ENCODE assay signal across 9 mouse cellular contexts in genomic region chr14:17405551-17406336, GRCm38 (mm10).
A peak's percentile ranks its signal among the peaks of the same experiment; 100 is the strongest.
DNase-seq lines count a peak whose midpoint lies in the region; ATAC-seq and TF ChIP-seq lines count a peak whose summit lies in the region.
"Had no signal": no experiment of that assay in that cellular context is flagged by ENCODE, and none has a peak within 500 bp of the region (broad histone marks: within the 10 kb centered on the region; RNA-seq: fewer than 3 reads in every experiment).

No protein-coding gene starts in this region.

- peak; percentile 55 for ATAC-seq in inflammation-experienced regulatory T-cells, adult 6 months
- no peak for ATAC-seq in liver, embryonic 14.5 days (ENCODE audit: insufficient read depth)
- ATAC-seq in neural tube, embryonic 13.5 days (ENCODE audit: low read depth): peak; percentile 48

- no peaks in the 10 kb centered on the region for H3K36me3 ChIP-seq in liver, embryonic 14.5 days (replicated peaks; ENCODE audit: control insufficient read depth, insufficient read depth, low read depth)
- H3K36me3 ChIP-seq in neural tube, embryonic 13.5 days: no peaks in the 10 kb centered on the region

- DNase-seq in right cerebral cortex, adult 18-20 months: peak; percentile 39
- DNase-seq in right cerebral cortex, postnatal 25 days: no peak
- DNase-seq in adipocyte (ENCODE audit: low spot score): peak; percentile 44
- peak; percentile 64 for DNase-seq in embryo, embryonic 11 days
- no peak for DNase-seq in liver, embryonic 14.5 days (ENCODE audit: low read depth in 3 of 3, low spot score in 3 of 3)
- no peak for DNase-seq in Muller cell, postnatal 12 days (ENCODE audit: inconsistent ontology term)

- no peaks in the 10 kb centered on the region for H3K27me3 ChIP-seq in liver, embryonic 14.5 days (ENCODE audit: control insufficient read depth, insufficient read depth, low read length)
- no peaks in the 10 kb centered on the region for H3K27me3 ChIP-seq in neural tube, embryonic 13.5 days

- H3K9ac ChIP-seq in liver, embryonic 14.5 days (replicated peaks): no peak overlapping the region
- H3K9ac ChIP-seq in neural tube, embryonic 13.5 days: no peak overlapping the region

- TF ChIP-seq CTCF in liver, embryonic 14.5 days (IDR thresholded peaks at IDR 0.05; ENCODE audit: low read depth): peak; percentile 51

- no peak overlapping the region for H3K4me2 ChIP-seq in liver, embryonic 14.5 days (ENCODE audit: low read depth)
- no peak overlapping the region for H3K4me2 ChIP-seq in neural tube, embryonic 13.5 days

- no peak overlapping the region for H3K27ac ChIP-seq in liver, embryonic 14.5 days
- H3K27ac ChIP-seq in neural tube, embryonic 13.5 days (replicated peaks): no peak overlapping the region
- H3K27ac ChIP-seq: macrophage had no signal

- no peak overlapping the region for H3K4me3 ChIP-seq in liver, embryonic 14.5 days (ENCODE audit: insufficient read depth in 1 of 2, low read depth in 2 of 2, low read length in 2 of 2)
- H3K4me3 ChIP-seq in neural tube, embryonic 13.5 days: no peak overlapping the region

- H3K4me1 ChIP-seq in liver, embryonic 14.5 days (replicated peaks; ENCODE audit: control insufficient read depth in 2 of 2, insufficient read depth in 2 of 2, low read length in 1 of 2): no peaks in the 10 kb centered on the region
- H3K4me1 ChIP-seq in neural tube, embryonic 13.5 days (replicated peaks): no peaks in the 10 kb centered on the region

- WGBS in liver, embryonic 14.5 days (ENCODE audit: insufficient replicate concordance): 39% methylated on average over 2 of the region's 2 CpGs
- 63% methylated on average over 2 of the region's 2 CpGs for WGBS in neural tube, embryonic 13.5 days

- no peak for TF ChIP-seq EP300 in liver, embryonic 14.5 days (IDR thresholded peaks at IDR 0.05; ENCODE audit: low read depth)

- H3K9me3 ChIP-seq in liver, embryonic 14.5 days (ENCODE audit: control insufficient read depth, low read length): no peaks in the 10 kb centered on the region
- no peaks in the 10 kb centered on the region for H3K9me3 ChIP-seq in neural tube, embryonic 13.5 days

Comparison
In these comparisons a context has a peak if more than half of its experiments do, and no peak if none do; other contexts are left out.
1. DNase-seq: peak in right cerebral cortex, adult 18-20 months (single experiment), adipocyte (single experiment) and embryo, embryonic 11 days (single experiment); none in right cerebral cortex, postnatal 25 days (single experiment), liver, embryonic 14.5 days (0 of 3) and Muller cell, postnatal 12 days (single experiment).